Mouse (Mus musculus) liver, adult 2 months (tissue): ENCODE data around the gene Slc51a. TPM values are rescaled to one million over a fixed set of nuclear protein-coding genes. Genes with fewer than 3 reads are reported as not detected.

ENCODE experiments used
- DNase-seq: peaks from one replicate; pipeline ENCODE4 v3.0.0-alpha.2; 2011; ENCODE audit warnings: low read depth, low spot score; ENCODE audit errors: extremely low read depth
- H3K27ac ChIP-seq: fragments of 200-500 bp; replicated peaks from 2 replicates; pipeline ENCODE4 v1.5.1; 2012; ENCODE audit warnings: low read depth, mild to moderate bottlenecking, control low read depth, inconsistent platforms, low read length; ENCODE audit not compliant: insufficient read depth
- H3K27me3 ChIP-seq: fragments of 200-500 bp; 2 replicates; pipeline ENCODE4 v1.6.1; 2012; ENCODE audit warnings: mild to moderate bottlenecking, moderate library complexity, low read length, inconsistent platforms; ENCODE audit not compliant: control insufficient read depth, insufficient read depth
- H3K36me3 ChIP-seq: fragments of 200-500 bp; 2 replicates; pipeline ENCODE4 v1.6.1; 2012; ENCODE audit warnings: low read length, inconsistent platforms; ENCODE audit not compliant: control insufficient read depth, insufficient read depth
- H3K4me1 ChIP-seq: fragments of 200-500 bp; 2 replicates; pipeline ENCODE4 v1.6.1; 2011; ENCODE audit warnings: low read length; ENCODE audit not compliant: control insufficient read depth, insufficient read depth
- H3K4me3 ChIP-seq: fragments of 200-500 bp; 2 replicates; pipeline ENCODE4 v1.5.1; 2011; ENCODE audit warnings: low read depth, mild to moderate bottlenecking, control low read depth, low read length, moderate library complexity; ENCODE audit not compliant: insufficient read depth
- H3K79me2 ChIP-seq: fragments of 200-500 bp; 2 replicates; pipeline ENCODE4 v1.6.1; 2012; ENCODE audit warnings: inconsistent platforms, mild to moderate bottlenecking, low read length, moderate library complexity; ENCODE audit not compliant: control insufficient read depth, insufficient read depth
- H3K9ac ChIP-seq: fragments of 200-500 bp; 2 replicates; pipeline ENCODE4 v1.6.1; 2012; ENCODE audit warnings: low read depth, mild to moderate bottlenecking, control low read depth, inconsistent platforms, low read length
- CTCF ChIP-seq: fragments of 200-500 bp; IDR thresholded peaks from 2 replicates; pipeline ENCODE4 v1.5.1; 2011; ENCODE audit warnings: low read depth, low read length, control low read depth
- POLR2A ChIP-seq: fragments of 200-500 bp; IDR thresholded peaks from 2 replicates; pipeline ENCODE4 v1.6.1; 2011; ENCODE audit warnings: low read length, control low read depth; ENCODE audit not compliant: insufficient read depth; ENCODE audit errors: extremely low read depth
- WGBS: fragments of 180-500 bp; shearing (Covaris S2); methylation state at CpG from one replicate; pipeline ENCODE4 v1.1.7; 2018; 5-methylcytosine and 5-hydroxymethylcytosine counted together
- polyA plus RNA-seq: library from polyadenylated mRNA; depleted of rRNA; stranded (reverse); fragments of >200 nt; gene quantifications from 2 replicates; pipeline ENCODE4 v1.2.3, GENCODE M21; 2012
- total RNA-seq: library from RNA; depleted of rRNA; stranded (reverse); fragments of >200 nt; gene quantifications from 2 replicates; pipeline ENCODE4 v1.2.3, GENCODE M21; 2014

The Slc51a gene
- total and polyA plus RNA-seq, 2 experiments, result 0.06 TPM; not detected in 1

DNA sequence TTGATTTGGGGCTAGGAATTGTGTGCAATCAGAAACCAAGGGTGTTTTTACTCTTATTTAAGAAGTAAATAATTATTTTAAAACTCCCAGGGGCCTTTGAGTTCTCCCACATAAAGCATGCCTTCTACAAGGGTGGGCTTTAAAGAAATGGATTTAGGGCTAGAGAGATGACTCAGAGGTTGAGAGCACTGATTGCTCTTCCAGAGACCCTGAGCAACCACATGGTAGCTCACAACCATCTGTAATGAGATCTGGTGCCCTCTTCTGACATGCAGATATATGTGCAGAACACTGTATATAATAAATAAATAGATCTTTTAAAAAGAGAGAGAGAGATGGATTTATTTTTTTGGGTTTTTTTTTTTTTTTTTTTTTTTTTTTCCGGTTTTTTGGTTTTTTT is 22.8 kb downstream of the Slc51a start:
- Histone ChIP-seq H3K79me2 (no peaks in the 10 kb centered on the region), H3K4me3 (no peak overlapping the region), H3K9ac (no peak overlapping the region), H3K36me3 (peaks cover 41% of the 10 kb centered on the region), H3K4me1 (no peaks in the 10 kb centered on the region), H3K27ac (no peak overlapping the region), H3K27me3 (no peaks in the 10 kb centered on the region)
- no peak for DNase-seq
- TF ChIP-seq CTCF, result no peak
- TF ChIP-seq POLR2A, result no peak
- 0% methylated on average over 1 of the region's 1 CpGs for WGBS

DNA sequence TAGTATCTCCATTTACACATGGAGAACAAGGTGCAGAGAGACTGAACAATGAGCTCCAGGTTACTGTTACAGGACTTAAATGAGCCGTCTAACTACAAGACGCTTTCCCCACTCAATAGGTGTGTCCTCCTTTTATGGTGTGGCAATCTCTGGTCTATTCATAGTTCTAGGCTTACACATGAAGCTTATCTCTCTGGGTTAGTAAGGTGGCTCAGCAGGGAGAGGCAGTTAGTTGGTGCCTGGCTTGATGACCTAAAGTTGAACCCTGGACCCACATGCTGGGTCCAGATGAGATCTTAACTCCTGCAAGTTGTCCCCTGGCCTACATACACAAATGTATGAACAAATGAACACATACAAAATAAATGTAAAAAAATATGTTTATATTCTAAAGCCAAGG is 24.3 kb downstream of the Slc51a start:
- DNase-seq, result no peak
- TF ChIP-seq CTCF, result no peak
- no peak for TF ChIP-seq POLR2A
- Histone ChIP-seq H3K4me3 (no peak overlapping the region), H3K27me3 (no peaks in the 10 kb centered on the region), H3K4me1 (no peaks in the 10 kb centered on the region), H3K27ac (no peak overlapping the region), H3K9ac (no peak overlapping the region), H3K36me3 (peaks cover 39% of the 10 kb centered on the region), H3K79me2 (no peaks in the 10 kb centered on the region)
- WGBS, result 79% methylated on average over 2 of the region's 2 CpGs

DNA sequence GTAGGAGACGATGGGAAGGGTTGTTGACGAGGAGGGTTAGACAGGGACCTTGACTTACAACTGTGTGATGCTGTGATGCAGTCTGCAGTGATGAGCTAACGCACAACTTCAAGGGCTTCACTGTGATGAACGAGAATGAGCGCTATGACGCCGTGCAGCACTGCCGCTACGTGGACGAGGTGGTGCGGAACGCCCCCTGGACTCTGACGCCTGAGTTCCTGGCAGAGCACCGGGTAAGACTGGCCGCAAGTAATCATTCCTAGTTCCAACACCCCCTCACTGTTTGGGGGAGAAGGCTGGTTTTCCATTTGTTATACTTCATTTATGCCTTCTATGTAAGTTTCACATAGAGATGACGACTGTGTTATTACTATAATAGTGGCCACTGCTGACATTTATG is 24.7 kb downstream of the Slc51a start:
- WGBS, result 95% methylated on average over 16 of the region's 16 CpGs
- no peaks in the 10 kb centered on the region for H3K27me3 ChIP-seq
- no peaks in the 10 kb centered on the region for H3K4me1 ChIP-seq
- peaks cover 36% of the 10 kb centered on the region for H3K36me3 ChIP-seq
- no peak overlapping the region for H3K9ac ChIP-seq
- DNase-seq, result no peak
- no peak overlapping the region for H3K4me3 ChIP-seq
- no peak overlapping the region for H3K27ac ChIP-seq
- TF ChIP-seq POLR2A, result no peak
- no peak for TF ChIP-seq CTCF
- H3K79me2 ChIP-seq, result no peaks in the 10 kb centered on the region

DNA sequence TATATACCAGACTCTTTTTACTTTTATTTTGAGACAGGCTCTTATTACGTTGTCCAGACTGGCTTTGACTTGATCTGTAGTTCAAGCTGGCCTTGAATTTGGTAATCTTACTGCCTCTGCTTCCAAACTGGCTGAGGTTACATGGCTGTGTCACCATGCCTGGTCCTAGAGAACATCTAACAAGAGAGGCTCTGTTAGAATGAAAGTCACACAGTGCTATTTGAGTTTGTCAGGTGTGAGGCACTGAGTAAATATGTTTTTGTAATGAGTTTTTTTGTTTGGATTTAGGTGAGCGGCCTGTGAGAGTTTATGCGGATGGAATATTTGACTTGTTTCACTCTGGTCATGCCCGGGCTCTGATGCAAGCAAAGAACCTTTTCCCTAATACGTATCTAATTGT is 26.0 kb downstream of the Slc51a start:
- no peaks in the 10 kb centered on the region for H3K79me2 ChIP-seq
- TF ChIP-seq POLR2A (no peak), CTCF (no peak)
- no peak overlapping the region for H3K4me3 ChIP-seq
- DNase-seq, result peak; percentile 67
- H3K9ac ChIP-seq, result no peak overlapping the region
- WGBS, result 32% methylated on average over 5 of the region's 5 CpGs
- no peaks in the 10 kb centered on the region for H3K27me3 ChIP-seq
- H3K36me3 ChIP-seq, result peaks cover 32% of the 10 kb centered on the region
- H3K27ac ChIP-seq, result no peak overlapping the region
- peaks cover 6% of the 10 kb centered on the region for H3K4me1 ChIP-seq

DNA sequence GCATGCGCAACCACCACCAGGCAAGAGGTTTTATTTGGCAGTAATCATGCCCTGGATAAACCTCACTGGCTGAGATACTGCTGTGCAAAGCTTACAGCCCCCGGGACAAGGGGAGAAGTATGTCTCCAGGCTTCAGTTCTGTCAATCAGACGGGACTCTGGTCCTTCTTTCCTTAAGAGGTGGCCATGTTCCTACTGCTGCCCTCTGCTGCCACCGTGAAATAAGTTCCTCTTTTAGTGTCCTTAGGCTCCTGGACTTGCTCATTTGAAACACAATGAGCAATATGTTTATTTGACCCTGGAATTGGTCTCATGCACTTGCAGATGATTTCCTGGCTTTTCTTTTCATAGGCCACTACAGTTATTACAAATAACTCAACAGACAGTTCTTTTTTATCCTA is 27.2 kb downstream of the Slc51a start:
- Histone ChIP-seq H3K4me3 (no peak overlapping the region), H3K36me3 (peaks cover 32% of the 10 kb centered on the region), H3K79me2 (no peaks in the 10 kb centered on the region), H3K9ac (no peak overlapping the region), H3K4me1 (peaks cover 8% of the 10 kb centered on the region), H3K27me3 (no peaks in the 10 kb centered on the region), H3K27ac (no peak overlapping the region)
- TF ChIP-seq CTCF (no peak), POLR2A (no peak)
- WGBS, result 60% methylated on average over 4 of the region's 4 CpGs
- DNase-seq, result no peak

DNA sequence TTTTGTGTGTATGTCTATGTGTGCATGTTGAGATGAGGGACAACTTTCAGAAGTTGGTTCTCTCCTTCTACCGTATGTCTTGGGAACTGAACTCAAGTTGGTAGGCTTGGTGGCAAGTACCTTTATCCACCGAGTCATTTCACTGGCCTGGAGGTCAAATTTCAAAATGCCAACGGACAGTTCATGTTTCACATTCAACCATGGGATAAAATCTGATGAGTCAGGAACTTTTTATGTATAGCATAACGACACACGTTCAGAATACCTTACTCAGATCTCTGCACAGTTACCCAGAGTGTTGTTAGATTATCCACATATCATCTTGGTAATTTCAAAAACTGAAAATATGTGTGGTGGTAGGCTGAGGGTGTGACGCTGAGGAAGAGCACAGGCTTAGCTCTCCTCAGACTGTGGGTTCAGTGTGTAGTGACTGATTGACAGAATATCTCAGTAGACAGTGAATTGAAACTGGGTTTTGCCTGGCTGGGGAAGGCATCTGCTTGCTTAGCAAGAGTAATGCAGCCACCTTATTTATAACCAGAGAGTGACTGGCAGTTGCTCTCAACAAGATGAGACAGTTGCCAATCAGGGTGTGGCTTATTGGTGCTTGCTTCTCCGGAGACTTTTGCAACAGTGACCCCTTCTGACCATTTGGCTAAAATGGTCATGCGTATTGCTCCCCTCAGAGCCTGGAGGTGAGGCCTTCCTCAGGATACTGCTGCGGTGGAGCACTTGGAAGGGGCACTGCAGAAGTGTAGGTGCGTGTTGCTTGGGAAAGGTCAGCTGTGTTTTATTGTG is 29.9 kb downstream of the Slc51a start:
- DNase-seq, result peak; percentile 89
- 26% methylated on average over 10 of the region's 10 CpGs for WGBS
- Histone ChIP-seq H3K36me3 (peaks cover 26% of the 10 kb centered on the region), H3K27me3 (no peaks in the 10 kb centered on the region), H3K4me3 (no peak overlapping the region), H3K27ac (peak overlapping the region; percentile 61), H3K79me2 (0 out of 2 replicates have a peak, but pooled peaks cover 3% of the 10 kb centered on the region), H3K9ac (peak overlapping the region; percentile 27; the same call in 1 of the 2 replicates), H3K4me1 (peaks cover 12% of the 10 kb centered on the region)
- peak; percentile 58 for TF ChIP-seq CTCF
- TF ChIP-seq POLR2A, result no peak
